30 mouse cellular contexts compared by ENCODE assay signal in the genomic region with DNA sequence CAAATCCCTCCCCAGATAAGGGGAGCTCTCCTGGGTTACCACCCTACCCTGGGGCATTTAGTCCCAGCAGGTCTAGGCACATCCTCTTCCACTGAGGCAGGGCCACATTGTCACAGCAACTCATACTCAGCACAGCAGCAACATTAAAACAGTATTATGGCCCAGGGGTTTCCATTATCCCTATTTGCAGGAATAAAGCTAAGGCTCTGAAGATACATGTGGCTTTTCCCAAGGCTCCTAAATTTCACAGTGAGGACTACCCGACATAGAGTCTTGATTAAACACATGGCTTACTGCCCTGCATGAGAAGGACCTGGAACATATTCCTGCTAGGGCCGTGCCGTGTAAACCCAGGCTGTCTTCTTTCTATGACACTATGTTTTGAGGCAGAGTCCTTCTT.
"Had no signal": no experiment of that assay in that cellular context is flagged by ENCODE, and none has a peak within 500 bp of the region (broad histone marks: within the 10 kb centered on the region; RNA-seq: fewer than 3 reads in every experiment).

No protein-coding gene starts in this region.

- H3K4me1 ChIP-seq: heart, embryonic 12.5 days; heart, embryonic 13.5 days; heart, embryonic 15.5 days; hindbrain, embryonic 10.5 days; hindbrain, embryonic 12.5 days; hindbrain, embryonic 13.5 days; hindbrain, embryonic 15.5 days; intestine, embryonic 15.5 days; kidney, embryonic 15.5 days had no signal

- H3K9ac ChIP-seq: heart, embryonic 12.5 days; heart, embryonic 13.5 days; heart, embryonic 15.5 days; hindbrain, embryonic 12.5 days; hindbrain, embryonic 13.5 days; hindbrain, embryonic 14.5 days; hindbrain, embryonic 15.5 days; intestine, embryonic 15.5 days; kidney, embryonic 15.5 days had no signal

- H3K9me3 ChIP-seq: heart, embryonic 12.5 days; heart, embryonic 13.5 days; heart, embryonic 15.5 days; hindbrain, embryonic 10.5 days; hindbrain, embryonic 12.5 days; hindbrain, embryonic 13.5 days; hindbrain, embryonic 15.5 days; intestine, embryonic 15.5 days; kidney, embryonic 15.5 days had no signal

- H3K27me3 ChIP-seq: heart, embryonic 12.5 days; heart, embryonic 13.5 days; heart, embryonic 15.5 days; hindbrain, embryonic 12.5 days; hindbrain, embryonic 13.5 days; hindbrain, embryonic 15.5 days; intestine, embryonic 15.5 days; kidney, embryonic 15.5 days had no signal

- H3K36me3 ChIP-seq: intestine, embryonic 15.5 days had no signal

- H3K27ac ChIP-seq: heart, embryonic 13.5 days; heart, embryonic 15.5 days; hindbrain, embryonic 10.5 days; hindbrain, embryonic 12.5 days; hindbrain, embryonic 13.5 days; hindbrain, embryonic 14.5 days; hindbrain, embryonic 15.5 days; hindbrain, postnatal 0 days; intestine, embryonic 15.5 days; kidney, embryonic 15.5 days; kidney, postnatal 0 days; layer of hippocampus, adult 2 months; left cerebral cortex, adult 2 months had no signal

- DNase-seq: heart, postnatal 10 days; heart, postnatal 14 days; heart, postnatal 36 days; heart, postnatal 4 days; kidney, adult 11 months; kidney, adult 18-20 months; kidney, adult 2 months; kidney, adult 8-10 months; kidney, adult 9 months; kidney, postnatal 10 days; kidney, postnatal 14 days; kidney, postnatal 25 days; kidney, postnatal 36 days; kidney, postnatal 4 days; layer of hippocampus, adult 9-11 months; layer of hippocampus, postnatal 36 days had no signal

- H3K4me3 ChIP-seq: heart, embryonic 12.5 days; heart, embryonic 13.5 days; heart, embryonic 15.5 days; hindbrain, embryonic 10.5 days; hindbrain, embryonic 12.5 days; hindbrain, embryonic 13.5 days; hindbrain, embryonic 15.5 days; intestine, embryonic 15.5 days; kidney, embryonic 15.5 days; layer of hippocampus, adult 2 months; left cerebral cortex, adult 2 months had no signal
